Mouse (Mus musculus): Measurements from ENCODE around the gene Vmn1r223.
"Not testable (repeated sequence)": the region's sequence is repeated elsewhere in the genome, so short reads cannot be mapped to it uniquely, and the experiment has no call there.

DNA sequence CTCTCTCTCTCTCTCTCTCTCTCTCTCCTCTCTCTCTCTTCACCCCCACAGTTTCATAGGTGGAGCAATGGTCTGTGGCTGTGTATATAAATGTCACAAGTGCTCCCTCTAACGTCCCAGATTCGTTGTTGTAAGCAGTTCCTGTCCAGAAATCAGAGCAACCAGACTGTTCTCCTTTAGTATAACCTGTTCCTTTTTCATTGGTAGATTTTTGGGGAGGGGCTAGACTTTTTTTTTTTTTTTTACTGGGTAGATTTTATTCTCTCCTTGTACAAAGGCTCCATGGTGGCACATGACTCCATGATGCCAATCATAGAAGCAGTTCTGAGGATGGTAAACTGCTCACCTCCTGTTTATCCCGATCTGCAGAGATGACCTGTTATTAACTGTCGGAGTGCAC is 22.2 kb downstream of the Vmn1r223 start:
- not testable (repeated sequence) for TF ChIP-seq MAFK (IDR thresholded peaks at IDR 0.05; ENCODE audit: insufficient read depth, low read depth, low read length); ZC3H11A (IDR thresholded peaks at IDR 0.05; ENCODE audit: borderline replicate concordance, low read depth, low read length)
- TF ChIP-seq ZNF384 (IDR thresholded peaks at IDR 0.05; ENCODE audit: low read depth, low read length): peak; percentile 64

Measured in ES-E14 (cell line).